11 mouse cellular contexts compared by ENCODE assay signal in genomic region chr6:127335996-127336660, GRCm38 (mm10).
DNase-seq lines count a peak whose midpoint lies in the region; ATAC-seq and TF ChIP-seq lines count a peak whose summit lies in the region.
"Had no signal": no experiment of that assay in that cellular context is flagged by ENCODE, and none has a peak within 500 bp of the region (broad histone marks: within the 10 kb centered on the region; RNA-seq: fewer than 3 reads in every experiment).

No protein-coding gene starts in this region.

- H3K36me3 ChIP-seq in kidney, postnatal 0 days (ENCODE audit: insufficient read depth, low read length), result no peaks in the 10 kb centered on the region
- no peaks in the 10 kb centered on the region for H3K36me3 ChIP-seq in forebrain, embryonic 13.5 days (ENCODE audit: poor library complexity, severe bottlenecking)
- H3K36me3 ChIP-seq in limb, embryonic 13.5 days, result no peaks in the 10 kb centered on the region
- no peaks in the 10 kb centered on the region for H3K36me3 ChIP-seq in stomach, embryonic 14.5 days (ENCODE audit: control insufficient read depth, insufficient read depth, low read length)
- H3K36me3 ChIP-seq: limb, embryonic 12.5 days had no signal

- DNase-seq in kidney, postnatal 0 days (ENCODE audit: low spot score), result no peak
- no peak for DNase-seq in kidney, adult 11 months
- no peak for DNase-seq in lung, postnatal 10 days
- no peak for DNase-seq in right cerebral cortex, postnatal 25 days
- DNase-seq in gastrocnemius, postnatal 4 days (ENCODE audit: low spot score in 2 of 2), result no peak
- DNase-seq: cerebellum, adult 11 months had no signal

- TF ChIP-seq CTCF in kidney, postnatal 0 days (IDR thresholded peaks at IDR 0.05; ENCODE audit: low read depth), result no peak

- H3K4me3 ChIP-seq in kidney, postnatal 0 days (replicated peaks; ENCODE audit: low read depth, low read length), result no peak overlapping the region
- no peak overlapping the region for H3K4me3 ChIP-seq in forebrain, embryonic 13.5 days
- no peak overlapping the region for H3K4me3 ChIP-seq in limb, embryonic 13.5 days
- H3K4me3 ChIP-seq in stomach, embryonic 14.5 days (ENCODE audit: low read depth, low read length), result no peak overlapping the region
- H3K4me3 ChIP-seq: gastrocnemius, adult 2 months; limb, embryonic 12.5 days had no signal

- no peaks in the 10 kb centered on the region for H3K9me3 ChIP-seq in kidney, postnatal 0 days (replicated peaks; ENCODE audit: low read length)
- no peaks in the 10 kb centered on the region for H3K9me3 ChIP-seq in forebrain, embryonic 13.5 days (replicated peaks)
- no peaks in the 10 kb centered on the region for H3K9me3 ChIP-seq in limb, embryonic 13.5 days
- H3K9me3 ChIP-seq in stomach, embryonic 14.5 days (ENCODE audit: control insufficient read depth, low read depth, low read length), result no peaks in the 10 kb centered on the region
- H3K9me3 ChIP-seq: limb, embryonic 12.5 days had no signal

- H3K9ac ChIP-seq in kidney, postnatal 0 days (ENCODE audit: low read depth, low read length), result no peak overlapping the region
- H3K9ac ChIP-seq in forebrain, embryonic 13.5 days, result no peak overlapping the region
- peak overlapping the region; percentile 32; the same call in 1 of the 2 replicates for H3K9ac ChIP-seq in limb, embryonic 13.5 days
- H3K9ac ChIP-seq in stomach, embryonic 14.5 days (replicated peaks; ENCODE audit: low read depth, low read length), result no peak overlapping the region

- ATAC-seq in kidney, postnatal 0 days (replicated peaks; ENCODE audit: low FRiP score, low read depth), result no peak
- ATAC-seq in forebrain, embryonic 13.5 days, result peak; percentile 4; the same call in 1 of the 2 replicates
- ATAC-seq in limb, embryonic 13.5 days (ENCODE audit: low FRiP score, low read depth), result no peak
- ATAC-seq in stomach, embryonic 14.5 days (ENCODE audit: insufficient number of reproducible peaks, insufficient read depth, low FRiP score, low read depth), result no peak

- peaks cover 23% of the 10 kb centered on the region for H3K4me1 ChIP-seq in kidney, postnatal 0 days (replicated peaks; ENCODE audit: insufficient read depth, low read length)
- H3K4me1 ChIP-seq in forebrain, embryonic 13.5 days, result peaks cover 58% of the 10 kb centered on the region
- H3K4me1 ChIP-seq in limb, embryonic 13.5 days, result peaks cover 42% of the 10 kb centered on the region
- peaks cover 23% of the 10 kb centered on the region for H3K4me1 ChIP-seq in stomach, embryonic 14.5 days (ENCODE audit: control insufficient read depth, insufficient read depth, low read length)

- no peak overlapping the region for H3K4me2 ChIP-seq in kidney, postnatal 0 days (ENCODE audit: low read length)
- peak overlapping the region; percentile 33 for H3K4me2 ChIP-seq in forebrain, embryonic 13.5 days
- H3K4me2 ChIP-seq in limb, embryonic 13.5 days (replicated peaks), result 0 out of 2 replicates have a peak overlapping the region, but pooled peaks have one; percentile 37
- no peak overlapping the region for H3K4me2 ChIP-seq in stomach, embryonic 14.5 days (replicated peaks; ENCODE audit: low read depth, low read length)
- H3K4me2 ChIP-seq: limb, embryonic 12.5 days had no signal

- 0 out of 2 replicates have a peak overlapping the region, but pooled peaks have one; percentile 1 for H3K27ac ChIP-seq in kidney, postnatal 0 days
- peak overlapping the region; percentile 86 for H3K27ac ChIP-seq in forebrain, embryonic 13.5 days
- H3K27ac ChIP-seq in limb, embryonic 13.5 days, result 0 out of 2 replicates have a peak overlapping the region, but pooled peaks have one; percentile 67
- H3K27ac ChIP-seq in stomach, embryonic 14.5 days (ENCODE audit: low read length), result peak overlapping the region; percentile 52; the same call in 1 of the 2 replicates
- H3K27ac ChIP-seq: gastrocnemius, adult 2 months had no signal

- H3K27me3 ChIP-seq in kidney, postnatal 0 days (ENCODE audit: insufficient read depth, low read length), result no peaks in the 10 kb centered on the region
- H3K27me3 ChIP-seq in forebrain, embryonic 13.5 days, result no peaks in the 10 kb centered on the region
- H3K27me3 ChIP-seq in limb, embryonic 13.5 days, result no peaks in the 10 kb centered on the region
- no peaks in the 10 kb centered on the region for H3K27me3 ChIP-seq in stomach, embryonic 14.5 days (ENCODE audit: control insufficient read depth, insufficient read depth, low read length)
- H3K27me3 ChIP-seq: limb, embryonic 12.5 days had no signal

- WGBS in kidney, postnatal 0 days, result 31% methylated on average over 12 of the region's 12 CpGs
- 21% methylated on average over 12 of the region's 12 CpGs for WGBS in forebrain, embryonic 13.5 days
- WGBS in limb, embryonic 13.5 days, result 35% methylated on average over 12 of the region's 12 CpGs
- 52% methylated on average over 12 of the region's 12 CpGs for WGBS in stomach, embryonic 14.5 days

Comparison
In these comparisons a context has a peak if more than half of its experiments do, and no peak if none do; other contexts are left out.
1. H3K27ac ChIP-seq: peak in every context shown above with its lines; median percentile 86 in forebrain, embryonic 13.5 days; 67 in limb, embryonic 13.5 days; 52 in stomach, embryonic 14.5 days; 1 in kidney, postnatal 0 days.
2. H3K4me2 ChIP-seq: peak in forebrain, embryonic 13.5 days (single experiment) and limb, embryonic 13.5 days (single experiment); none in kidney, postnatal 0 days (single experiment) and stomach, embryonic 14.5 days (single experiment).